Mouse (Mus musculus): ENCODE data around the gene Csrp1.

Gene Csrp1

GRCm38 (mm10) chr1:135719983-135720382 is at the start of gene Csrp1:
TSS of gene Csrp1 (plus strand) at chr1:135720061.
- DNase-seq (ENCODE audit: low spot score in 2 of 2), result no peak

GRCm38 (mm10) chr1:135670397-135671130 is 49.3 kb upstream of the Csrp1 start:
- DNase-seq (ENCODE audit: low spot score in 2 of 2), result peak; percentile 54 to 83

GRCm38 (mm10) chr1:135671406-135671805 is 48.5 kb upstream of the Csrp1 start:
- peak in 1 of 2 experiments; percentile 58 for DNase-seq (ENCODE audit: low spot score in 2 of 2)

- no peak for DNase-seq (ENCODE audit: low spot score in 2 of 2)
Observed at GRCm38 (mm10) chr1:135671956-135672355, 47.9 kb upstream of the Csrp1 start.

- no peak for DNase-seq (ENCODE audit: low spot score in 2 of 2)
Observed at GRCm38 (mm10) chr1:135672374-135672773, 47.5 kb upstream of the Csrp1 start.

GRCm38 (mm10) chr1:135673423-135673822 is 46.4 kb upstream of the Csrp1 start:
- no peak for DNase-seq (ENCODE audit: low spot score in 2 of 2)

GRCm38 (mm10) chr1:135675449-135676129 is 44.3 kb upstream of the Csrp1 start:
- DNase-seq (ENCODE audit: low spot score in 2 of 2), result no peak

GRCm38 (mm10) chr1:135676247-135676646 is 43.6 kb upstream of the Csrp1 start:
- DNase-seq (ENCODE audit: low spot score in 2 of 2), result no peak

GRCm38 (mm10) chr1:135676938-135677682 is 42.8 kb upstream of the Csrp1 start:
- no peak for DNase-seq (ENCODE audit: low spot score in 2 of 2)

GRCm38 (mm10) chr1:135678145-135678544 is 41.7 kb upstream of the Csrp1 start:
- DNase-seq (ENCODE audit: low spot score in 2 of 2), result no peak

- no peak for DNase-seq (ENCODE audit: low spot score in 2 of 2)
Observed at GRCm38 (mm10) chr1:135680716-135681115, 39.1 kb upstream of the Csrp1 start.

GRCm38 (mm10) chr1:135681122-135681521 is 38.7 kb upstream of the Csrp1 start:
- DNase-seq (ENCODE audit: low spot score in 2 of 2), result no peak

- no peak for DNase-seq (ENCODE audit: low spot score in 2 of 2)
Observed at GRCm38 (mm10) chr1:135684895-135685294, 35.0 kb upstream of the Csrp1 start.

GRCm38 (mm10) chr1:135685316-135685715 is 34.5 kb upstream of the Csrp1 start:
- no peak for DNase-seq (ENCODE audit: low spot score in 2 of 2)

GRCm38 (mm10) chr1:135686792-135687510 is 32.9 kb upstream of the Csrp1 start:
- DNase-seq (ENCODE audit: low spot score in 2 of 2), result no peak

- peak in 1 of 2 experiments; percentile 34 for DNase-seq (ENCODE audit: low spot score in 2 of 2)
Observed at GRCm38 (mm10) chr1:135687771-135688492, 31.9 kb upstream of the Csrp1 start.

- no peak for DNase-seq (ENCODE audit: low spot score in 2 of 2)
Observed at GRCm38 (mm10) chr1:135688686-135689085, 31.2 kb upstream of the Csrp1 start.

GRCm38 (mm10) chr1:135690784-135691416 is 29.0 kb upstream of the Csrp1 start:
- DNase-seq (ENCODE audit: low spot score in 2 of 2), result no peak

GRCm38 (mm10) chr1:135691417-135691815 is 28.4 kb upstream of the Csrp1 start:
- DNase-seq (ENCODE audit: low spot score in 2 of 2), result no peak

GRCm38 (mm10) chr1:135694181-135694580 is 25.7 kb upstream of the Csrp1 start:
- no peak for DNase-seq (ENCODE audit: low spot score in 2 of 2)

GRCm38 (mm10) chr1:135697462-135697861 is 22.4 kb upstream of the Csrp1 start:
- DNase-seq (ENCODE audit: low spot score in 2 of 2), result no peak
